ENCODE assay signal across 11 mouse cellular contexts in the genomic region with DNA sequence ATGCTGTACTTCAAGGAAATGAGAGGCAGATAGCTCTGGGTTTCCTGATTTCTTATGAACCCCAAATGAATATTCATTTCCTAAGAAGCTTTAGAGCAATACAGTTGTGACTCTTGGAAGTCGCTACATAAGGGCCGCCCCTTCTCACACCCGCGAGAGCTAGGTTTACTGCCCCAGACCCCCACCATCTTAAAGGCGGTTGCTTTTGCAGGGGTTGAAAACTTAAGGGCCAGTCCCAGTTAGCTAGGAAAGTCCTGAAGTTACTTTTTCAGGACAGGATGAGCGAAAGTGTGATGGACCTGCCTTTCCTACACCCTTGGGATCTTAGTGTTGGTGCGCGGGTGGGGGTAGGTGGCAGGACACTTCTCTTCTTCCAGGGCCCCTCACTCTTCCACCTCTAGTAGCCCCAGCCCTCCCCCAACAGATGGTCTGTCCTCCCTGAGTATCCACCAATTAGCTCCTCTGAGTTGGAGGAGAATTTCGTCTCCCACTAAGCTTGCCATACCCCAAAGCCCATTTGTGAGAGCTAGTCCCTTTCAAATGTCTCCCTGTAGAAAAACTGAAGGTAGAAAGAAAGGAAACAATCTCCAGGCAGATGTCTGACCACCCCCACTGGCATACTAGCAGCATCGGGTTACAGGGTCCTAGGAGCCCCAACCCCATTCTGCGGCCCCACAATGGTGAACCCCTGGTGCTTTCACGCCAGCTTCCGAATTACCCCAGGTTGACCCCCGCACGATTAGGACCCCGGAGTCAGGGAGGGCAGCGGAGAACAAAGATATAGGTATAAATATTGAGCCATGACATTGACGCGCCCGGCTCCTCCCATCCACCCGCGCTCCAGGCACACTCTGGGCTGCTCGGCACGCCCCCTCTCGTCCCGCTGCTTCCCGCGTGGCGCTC. TPM values are rescaled to one million over a fixed set of nuclear protein-coding genes. Genes with fewer than 3 reads are reported as not detected.
DNase-seq lines count a peak whose midpoint lies in the region; ATAC-seq lines count a peak whose summit lies in the region.
"Not testable (repeated sequence)": the region's sequence is repeated elsewhere in the genome, so short reads cannot be mapped to it uniquely, and the experiment has no call there.
"Had no signal": no experiment of that assay in that cellular context is flagged by ENCODE, and none has a peak within 500 bp of the region (broad histone marks: within the 10 kb centered on the region; RNA-seq: fewer than 3 reads in every experiment).

No protein-coding gene starts in this region.

- not testable (repeated sequence) for H3K27me3 ChIP-seq in forebrain, embryonic 13.5 days; heart, embryonic 13.5 days (replicated peaks); kidney, embryonic 15.5 days; midbrain, embryonic 10.5 days (ENCODE audit: low read depth, poor library complexity, severe bottlenecking)

- H3K27ac ChIP-seq in forebrain, embryonic 13.5 days; heart, embryonic 13.5 days (replicated peaks); kidney, embryonic 15.5 days; midbrain, embryonic 10.5 days (replicated peaks): not testable (repeated sequence)

- peak overlapping the region; percentile 54 for H3K4me2 ChIP-seq in forebrain, embryonic 13.5 days
- H3K4me2 ChIP-seq in heart, embryonic 13.5 days: peak overlapping the region; percentile 65
- H3K4me2 ChIP-seq in kidney, embryonic 15.5 days: peak overlapping the region; percentile 57

- H3K4me3 ChIP-seq in forebrain, embryonic 13.5 days: peak overlapping the region; percentile 27
- H3K4me3 ChIP-seq in heart, embryonic 13.5 days: peak overlapping the region; percentile 40
- peak overlapping the region; percentile 31 for H3K4me3 ChIP-seq in kidney, embryonic 15.5 days (replicated peaks)
- H3K4me3 ChIP-seq in midbrain, embryonic 10.5 days: peak overlapping the region; percentile 41

- not testable (repeated sequence) for H3K9ac ChIP-seq in forebrain, embryonic 13.5 days; heart, embryonic 13.5 days; kidney, embryonic 15.5 days

- DNase-seq in cerebellum, adult 11-12 months: peak; percentile 12
- DNase-seq in left cerebral cortex, postnatal 10 days (ENCODE audit: extremely low spot score in 1 of 2, low spot score in 2 of 2): peak; percentile 8 to 63
- DNase-seq in midbrain, embryonic 10.5 days (ENCODE audit: low spot score): peak; percentile 12
- DNase-seq in right cerebral cortex, adult 2 months (ENCODE audit: low spot score in 2 of 2): peak; percentile 56 to 60

- H3K9me3 ChIP-seq in forebrain, embryonic 13.5 days (replicated peaks); heart, embryonic 13.5 days; kidney, embryonic 15.5 days (replicated peaks); midbrain, embryonic 10.5 days (replicated peaks): not testable (repeated sequence)

- WGBS in forebrain, embryonic 13.5 days: 6% methylated on average over 28 of the region's 29 CpGs
- WGBS in heart, embryonic 13.5 days: 2% methylated on average over 28 of the region's 29 CpGs
- WGBS in kidney, embryonic 15.5 days: 5% methylated on average over 26 of the region's 29 CpGs
- WGBS in midbrain, embryonic 10.5 days: 5% methylated on average over 26 of the region's 29 CpGs

- intact Hi-C loops in left cerebral cortex, postnatal 10 days (cut with DNase I): not testable (repeated sequence)

- not testable (repeated sequence) for H3K36me3 ChIP-seq in forebrain, embryonic 13.5 days (ENCODE audit: poor library complexity, severe bottlenecking); heart, embryonic 13.5 days; kidney, embryonic 15.5 days; midbrain, embryonic 10.5 days

- not testable (repeated sequence) for H3K4me1 ChIP-seq in forebrain, embryonic 13.5 days; heart, embryonic 13.5 days; kidney, embryonic 15.5 days; midbrain, embryonic 10.5 days

- ATAC-seq in forebrain, embryonic 13.5 days: peak; percentile 89
- not testable (repeated sequence) for ATAC-seq in heart, embryonic 13.5 days (ENCODE audit: extremely low read depth, insufficient number of reproducible peaks, low FRiP score, low TSS enrichment)
- ATAC-seq in kidney, embryonic 15.5 days (replicated peaks; ENCODE audit: low FRiP score): peak; percentile 77

RNA-seq across cellular contexts. Expression of gene Gm2832, which starts 14.5 kb away (rescaled TPM):
- polyA plus RNA-seq in forebrain, embryonic 13.5 days (2015; fragmentation: Nextera tagmentation; extraction: Ambion mirVana): not detected in 2 replicates
- polyA plus RNA-seq in heart, embryonic 13.5 days (2015; fragmentation: Nextera tagmentation; extraction: Ambion mirVana): not detected in 2 replicates
- polyA plus RNA-seq in kidney, embryonic 15.5 days (2015; fragmentation: Nextera tagmentation; extraction: Ambion mirVana): 0.12 TPM in 1 of 2 replicates, not detected in the other
- under 1 TPM; 0.36 to 0.54 TPM for total RNA-seq in left cerebral cortex, postnatal 10 days (2021)
- 0.15 TPM in 1 of 2 replicates, not detected in the other for polyA plus RNA-seq in midbrain, embryonic 10.5 days (2016; fragmentation: Nextera tagmentation; extraction: Ambion mirVana)
- total RNA-seq: G1E; heart, postnatal 25 days had no signal
- polyA plus RNA-seq: G1E; liver, embryonic 14.5 days; myocyte had no signal
